Mouse (Mus musculus) kidney, postnatal 0 days (tissue): Measurements from ENCODE around the gene Myo1d. TPM values are rescaled to one million over a fixed set of nuclear protein-coding genes. Genes with fewer than 3 reads are reported as not detected.

ENCODE experiments used
- ATAC-seq: fragments of 200-750 bp; cut with Nextera tagmentation; replicated peaks from 2 replicates; pipeline ENCODE4 v1.8.0; 2017; ENCODE audit warnings: low read depth, moderate number of reproducible peaks, moderate TSS enrichment, moderate library complexity; ENCODE audit not compliant: low FRiP score
- DNase-seq: peaks from one replicate; pipeline ENCODE4 v3.0.0-alpha.2; 2016; ENCODE audit warnings: low spot score
- H3K27ac ChIP-seq: fragments of 300-500 bp; sonication (generic); 2 replicates; pipeline ENCODE4 v1.5.1; 2014; ENCODE audit warnings: mild to moderate bottlenecking
- H3K27me3 ChIP-seq: fragments of 300-500 bp; sonication (generic); 2 replicates; pipeline ENCODE4 v1.6.1; 2014; ENCODE audit warnings: low read length, mixed read lengths; ENCODE audit not compliant: insufficient read depth
- H3K36me3 ChIP-seq: fragments of 300-500 bp; sonication (generic); 2 replicates; pipeline ENCODE4 v1.6.1; 2014; ENCODE audit warnings: low read length, mixed read lengths; ENCODE audit not compliant: insufficient read depth
- H3K4me1 ChIP-seq: fragments of 300-500 bp; sonication (generic); replicated peaks from 2 replicates; pipeline ENCODE4 v1.6.1; 2014; ENCODE audit warnings: antibody characterized with exemption, low read length, mixed read lengths; ENCODE audit not compliant: insufficient read depth
- H3K4me2 ChIP-seq: fragments of 300-500 bp; sonication (generic); 2 replicates; pipeline ENCODE4 v1.6.1; 2014; ENCODE audit warnings: mild to moderate bottlenecking, low read length, moderate library complexity, mixed read lengths
- H3K4me3 ChIP-seq: fragments of 300-500 bp; sonication (generic); replicated peaks from 2 replicates; pipeline ENCODE4 v1.5.1; 2014; ENCODE audit warnings: low read depth, low read length
- H3K9ac ChIP-seq: fragments of 300-500 bp; sonication (generic); 2 replicates; pipeline ENCODE4 v1.6.1; 2014; ENCODE audit warnings: low read depth, low read length
- H3K9me3 ChIP-seq: fragments of 300-500 bp; sonication (generic); replicated peaks from 2 replicates; pipeline ENCODE4 v1.6.1; 2016; ENCODE audit warnings: low read length, inconsistent platforms, mixed read lengths
- CTCF ChIP-seq: IDR thresholded peaks from 2 replicates; pipeline ENCODE4 v1.5.1; 2016; ENCODE audit warnings: antibody characterized with exemption, low read depth, mild to moderate bottlenecking, moderate library complexity
- WGBS: fragments of 180-500 bp; shearing (Covaris S2); extraction: QIAGEN DNeasy Blood & Tissue Kit; methylation state at CpG from one replicate; pipeline ENCODE4 v1.1.7; 2014; 5-methylcytosine and 5-hydroxymethylcytosine counted together
- polyA plus RNA-seq: library from polyadenylated mRNA; unstranded; fragments of >200 nt; fragmentation: Nextera tagmentation; extraction: Ambion mirVana; gene quantifications from 2 replicates; pipeline ENCODE4 v1.2.1, GENCODE M21; 2015

Gene Myo1d
- polyA plus RNA-seq, 1 experiment from 2014 or later: 15.7 TPM

DNA sequence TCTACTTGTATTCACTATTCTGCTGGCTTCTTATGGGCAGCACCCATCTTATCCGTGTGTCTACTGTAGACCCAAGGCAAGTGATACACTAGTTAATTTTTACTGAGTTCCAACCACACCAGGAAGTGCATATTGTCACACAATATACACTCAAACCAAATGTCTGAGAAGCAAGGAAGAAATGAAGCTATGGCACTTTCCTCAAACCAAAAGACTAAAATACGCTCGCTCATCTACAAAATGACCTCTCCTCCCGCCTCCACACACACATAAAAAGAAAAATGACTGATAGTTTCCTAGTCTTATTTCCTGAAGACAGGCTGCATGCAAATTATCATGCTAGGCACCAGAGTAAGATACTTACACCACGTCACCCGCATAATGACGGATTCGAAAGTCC lies 113.6 kb downstream of the Myo1d start:
- no peaks in the 10 kb centered on the region for H3K36me3 ChIP-seq
- no peaks in the 10 kb centered on the region for H3K4me1 ChIP-seq
- 90% methylated on average over 8 of the region's 8 CpGs for WGBS
- H3K9ac ChIP-seq: no peak overlapping the region
- DNase-seq: no peak
- ATAC-seq: no peak
- no peaks in the 10 kb centered on the region for H3K27me3 ChIP-seq
- no peak for TF ChIP-seq CTCF
- H3K4me3 ChIP-seq: no peak overlapping the region
- no peaks in the 10 kb centered on the region for H3K9me3 ChIP-seq
- no peak overlapping the region for H3K4me2 ChIP-seq
- no peak overlapping the region for H3K27ac ChIP-seq

DNA sequence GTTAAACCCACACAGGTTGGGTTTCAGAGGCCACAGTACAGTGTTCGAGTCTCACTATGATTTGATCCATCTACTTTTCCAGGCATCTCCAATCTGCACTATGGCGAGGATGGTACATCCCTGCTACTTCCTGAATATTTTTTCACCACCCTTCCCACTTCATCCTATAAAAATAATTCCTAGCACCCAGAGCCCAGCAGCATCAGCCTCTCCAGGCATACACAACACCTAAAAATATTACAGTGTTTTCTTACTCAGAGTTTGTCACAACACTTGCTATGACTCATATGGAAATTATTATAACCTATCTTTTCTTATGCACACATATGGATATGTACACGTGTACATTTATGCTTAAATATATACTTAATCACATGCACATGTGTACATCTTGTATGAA lies 115.6 kb downstream of the Myo1d start:
- H3K27ac ChIP-seq: no peak overlapping the region
- no peak for TF ChIP-seq CTCF
- no peaks in the 10 kb centered on the region for H3K36me3 ChIP-seq
- no peaks in the 10 kb centered on the region for H3K4me1 ChIP-seq
- no peaks in the 10 kb centered on the region for H3K27me3 ChIP-seq
- WGBS: 86% methylated on average over 3 of the region's 3 CpGs
- H3K4me2 ChIP-seq: no peak overlapping the region
- H3K4me3 ChIP-seq: no peak overlapping the region
- no peaks in the 10 kb centered on the region for H3K9me3 ChIP-seq
- ATAC-seq: no peak
- no peak for DNase-seq
- H3K9ac ChIP-seq: no peak overlapping the region

DNA sequence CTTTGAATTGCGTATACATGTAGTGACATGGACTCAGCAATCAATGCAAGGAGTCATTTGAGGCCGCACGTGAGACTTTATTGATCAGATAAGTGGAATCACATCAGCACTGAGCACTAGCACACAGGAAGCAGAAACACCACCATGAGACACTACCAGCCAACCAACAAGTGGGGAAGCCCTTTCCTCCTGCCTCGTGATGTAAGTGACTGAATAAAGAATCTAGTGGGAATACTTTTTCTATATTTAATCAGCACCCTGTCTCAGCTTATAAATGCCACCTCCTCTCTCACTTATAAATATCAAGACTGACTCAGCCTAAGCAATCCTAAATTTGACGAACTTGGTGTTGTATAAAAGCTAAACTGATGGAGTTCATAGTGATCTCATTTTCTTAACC lies 134.7 kb downstream of the Myo1d start:
- no peak for DNase-seq
- Histone ChIP-seq H3K9ac (no peak overlapping the region), H3K27me3 (no peaks in the 10 kb centered on the region), H3K4me2 (no peak overlapping the region), H3K36me3 (no peaks in the 10 kb centered on the region), H3K4me3 (no peak overlapping the region), H3K9me3 (no peaks in the 10 kb centered on the region), H3K4me1 (no peaks in the 10 kb centered on the region), H3K27ac (no peak overlapping the region)
- TF ChIP-seq CTCF: no peak
- WGBS: 91% methylated on average over 5 of the region's 5 CpGs
- ATAC-seq: no peak

DNA sequence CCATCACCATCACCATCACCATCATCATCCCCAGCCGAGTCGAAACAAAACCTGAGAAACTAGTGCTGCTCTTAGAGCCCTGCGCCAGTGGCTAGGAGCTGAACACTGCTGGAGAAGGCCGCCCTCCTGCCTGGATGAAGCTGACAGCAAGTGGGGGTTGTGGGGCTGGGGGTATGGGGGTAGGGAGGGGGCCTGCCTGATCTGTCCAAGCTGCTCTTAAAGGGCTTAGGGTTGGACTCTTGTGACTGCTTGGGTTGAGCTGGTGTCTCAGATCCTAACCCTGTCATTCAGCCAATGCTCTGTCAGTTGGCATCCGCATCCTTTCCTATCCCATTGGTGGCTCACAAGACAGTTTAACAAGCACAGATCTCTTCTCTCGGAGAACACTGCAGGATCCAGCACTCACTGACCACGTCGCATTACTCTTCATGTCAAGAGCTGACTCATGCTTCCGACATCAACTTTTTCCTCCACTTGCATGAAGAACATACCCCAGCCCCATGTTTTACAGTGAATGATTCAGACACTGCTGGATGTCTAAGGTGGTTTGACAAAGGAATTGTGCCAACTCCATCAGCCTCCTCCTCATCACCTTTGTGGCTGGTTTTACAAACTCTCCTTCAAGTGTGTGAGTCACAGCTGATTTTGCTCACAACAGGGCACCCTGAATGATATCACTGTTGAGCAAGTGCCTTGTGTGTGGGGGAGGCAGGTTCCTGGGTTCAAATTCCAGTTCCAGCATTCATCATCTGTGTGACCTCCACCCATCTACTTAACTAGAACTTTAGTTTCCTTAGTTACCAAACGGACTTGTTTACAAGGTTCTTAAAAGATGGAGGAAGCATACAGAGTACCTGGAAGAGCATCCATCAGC lies 150.6 kb downstream of the Myo1d start:
- WGBS: 83% methylated on average over 10 of the region's 10 CpGs
- Histone ChIP-seq H3K9ac (no peak overlapping the region), H3K27me3 (no peaks in the 10 kb centered on the region), H3K4me2 (no peak overlapping the region), H3K27ac (no peak overlapping the region), H3K36me3 (no peaks in the 10 kb centered on the region), H3K4me3 (no peak overlapping the region), H3K4me1 (no peaks in the 10 kb centered on the region), H3K9me3 (no peaks in the 10 kb centered on the region)
- DNase-seq (no peak), ATAC-seq (no peak)
- TF ChIP-seq CTCF: no peak

DNA sequence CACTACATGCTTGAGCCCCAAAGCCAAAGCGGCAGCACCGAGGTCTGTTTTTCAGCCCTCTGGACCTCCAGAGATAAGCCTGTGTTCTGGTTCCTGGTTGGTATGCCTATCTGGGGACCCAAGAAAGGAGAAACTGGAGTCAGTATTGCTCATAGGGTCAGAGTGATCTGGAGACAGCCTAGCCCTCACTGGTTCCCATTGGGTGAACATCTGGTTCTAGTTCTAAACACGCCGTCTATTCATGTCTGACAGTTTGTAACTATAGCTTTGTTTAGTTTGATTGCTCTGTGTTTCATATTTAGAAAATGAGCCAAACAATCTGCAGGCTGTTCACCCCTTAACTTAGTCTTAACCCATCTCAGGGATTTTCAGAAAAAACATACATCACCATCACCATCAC lies 151.2 kb downstream of the Myo1d start:
- WGBS: 91% methylated on average over 4 of the region's 4 CpGs
- Histone ChIP-seq H3K36me3 (no peaks in the 10 kb centered on the region), H3K9ac (no peak overlapping the region), H3K4me3 (no peak overlapping the region), H3K9me3 (no peaks in the 10 kb centered on the region), H3K4me2 (no peak overlapping the region), H3K27ac (no peak overlapping the region), H3K4me1 (no peaks in the 10 kb centered on the region), H3K27me3 (no peaks in the 10 kb centered on the region)
- no peak for DNase-seq
- no peak for ATAC-seq
- TF ChIP-seq CTCF: no peak

DNA sequence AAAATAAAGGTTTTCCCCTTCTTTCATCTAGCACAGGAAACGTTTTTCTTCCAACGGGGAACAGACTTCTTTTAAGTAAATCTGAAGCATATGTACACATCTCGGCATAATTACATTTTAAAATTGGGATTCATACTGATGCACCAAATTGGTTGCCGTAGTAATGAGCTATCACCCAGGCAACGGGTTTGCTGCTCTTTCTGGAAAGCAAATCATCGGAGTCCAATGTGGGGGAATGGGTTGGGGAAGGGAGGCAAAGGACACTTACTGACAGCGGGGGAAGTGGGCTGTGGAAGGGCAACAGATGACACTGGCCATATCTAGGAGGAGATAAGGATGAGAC lies 156.8 kb downstream of the Myo1d start:
- WGBS: 68% methylated on average over 7 of the region's 7 CpGs
- no peak overlapping the region for H3K4me3 ChIP-seq
- no peak overlapping the region for H3K27ac ChIP-seq
- H3K9me3 ChIP-seq: no peaks in the 10 kb centered on the region
- H3K4me2 ChIP-seq: no peak overlapping the region
- no peaks in the 10 kb centered on the region for H3K36me3 ChIP-seq
- H3K9ac ChIP-seq: no peak overlapping the region
- no peaks in the 10 kb centered on the region for H3K4me1 ChIP-seq
- TF ChIP-seq CTCF: no peak
- ATAC-seq: no peak
- DNase-seq: no peak
- no peaks in the 10 kb centered on the region for H3K27me3 ChIP-seq
